Mouse (Mus musculus) lung, postnatal 14 days (tissue): ENCODE results near the gene Cadps.

Experiments
- DNase-seq: peaks from one replicate; pipeline ENCODE4 v3.0.0; 2021

Cadps gene

DNA sequence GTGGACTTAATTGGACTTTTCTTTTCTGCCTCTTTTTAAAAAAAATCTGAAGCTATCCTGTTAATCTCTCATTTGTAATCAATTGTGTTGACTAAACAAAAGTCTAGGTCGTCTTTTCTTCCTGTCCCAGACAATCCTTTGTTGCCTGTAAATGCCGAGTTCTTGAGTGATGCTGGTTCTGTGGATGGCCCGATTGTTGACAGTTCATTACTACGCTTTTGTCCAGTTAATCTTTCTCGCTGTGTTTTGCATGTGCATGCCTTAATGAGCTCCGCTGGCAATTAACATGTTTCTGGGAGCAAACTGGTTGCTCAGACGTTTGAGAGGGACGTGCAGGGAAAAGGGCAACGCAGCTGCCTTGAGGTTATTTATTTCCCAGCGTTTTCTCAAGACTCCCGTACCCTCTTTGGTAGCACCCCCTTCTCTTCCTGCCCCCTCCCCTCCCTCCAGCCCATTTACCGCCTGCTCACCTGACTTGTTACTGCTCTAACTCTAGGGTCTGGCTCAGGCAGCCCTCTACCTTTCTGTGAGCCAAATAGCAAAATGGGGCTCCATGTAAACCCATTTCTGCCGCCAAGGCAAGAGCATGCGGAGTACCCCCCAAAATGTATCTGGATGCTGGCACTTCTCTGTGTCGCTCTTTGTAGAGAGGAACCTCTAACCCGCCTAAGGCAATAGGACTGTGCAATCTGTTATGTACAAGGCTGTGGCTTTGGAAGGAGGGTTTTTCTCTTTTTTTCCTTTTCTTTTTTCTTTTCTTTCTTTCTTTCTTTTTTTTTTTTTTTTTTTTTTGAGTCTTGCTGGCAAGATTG, 484.7 kb downstream of the Cadps start:
- no peak for DNase-seq

DNA sequence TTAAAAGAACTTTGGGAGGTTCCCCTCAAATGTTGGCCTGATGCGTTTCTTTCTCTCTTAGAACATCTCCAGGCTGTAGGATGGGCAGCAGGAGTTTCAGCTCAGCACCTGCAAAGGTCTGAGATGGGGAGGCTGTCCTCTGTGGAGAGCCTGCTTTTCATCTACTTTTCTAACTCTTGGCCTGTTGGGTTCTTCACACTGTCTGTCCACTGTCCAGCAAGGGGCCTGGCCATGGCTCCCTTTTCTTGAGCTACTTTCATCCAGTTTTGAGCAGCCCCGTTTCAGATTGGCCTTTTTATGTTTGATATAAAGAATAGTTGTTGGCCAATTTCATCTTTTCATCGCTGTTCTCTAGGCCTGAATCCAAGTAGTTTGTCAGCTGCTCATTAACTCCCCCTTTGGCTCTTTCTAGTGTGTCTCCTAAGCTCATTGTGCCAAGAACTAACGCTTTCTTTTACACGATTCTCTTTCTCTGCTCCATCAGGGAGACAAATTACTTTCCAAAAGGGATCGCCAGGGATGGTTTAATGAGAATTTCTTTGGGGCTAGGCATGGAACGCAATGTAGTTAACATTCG, 485.4 kb downstream of the Cadps start:
- DNase-seq: no peak

DNA sequence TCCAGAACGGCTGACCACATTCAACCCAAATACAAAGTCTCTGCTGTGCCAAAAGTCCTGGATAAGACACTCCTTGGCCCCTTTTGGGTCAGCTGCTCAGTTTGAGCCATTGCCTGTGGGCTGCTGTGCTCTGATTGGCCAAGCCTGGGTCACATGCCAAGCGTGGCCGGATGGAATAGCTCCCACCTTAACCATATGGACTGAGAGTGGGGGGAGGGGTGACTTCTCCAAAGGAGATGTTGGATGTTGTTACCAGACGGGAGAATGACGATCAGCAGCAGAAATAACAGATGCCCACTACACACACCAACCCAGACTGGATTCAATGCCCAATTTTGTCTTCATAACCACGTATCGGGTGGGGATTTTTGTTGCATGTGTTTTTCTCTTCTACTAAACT, 488.0 kb downstream of the Cadps start:
- DNase-seq: no peak

DNA sequence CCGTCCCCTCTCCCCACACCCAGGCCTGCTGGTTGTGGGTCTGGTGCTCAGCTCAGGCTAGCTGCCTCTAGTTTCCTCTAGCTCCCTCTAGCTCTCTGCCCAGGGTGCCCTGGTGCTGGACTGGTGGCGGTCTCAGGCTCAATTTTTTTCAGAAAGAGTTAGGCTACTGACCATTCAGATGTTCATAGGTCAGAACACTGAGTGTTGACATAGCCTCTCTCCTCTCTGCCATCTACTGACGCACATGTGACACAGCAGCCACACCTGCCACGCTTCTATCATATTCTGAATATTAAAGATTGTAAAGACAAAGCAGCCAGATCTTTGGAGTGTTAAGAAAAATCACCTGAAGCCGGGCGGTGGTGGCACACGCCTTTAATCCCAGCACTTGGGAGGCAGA, 489.3 kb downstream of the Cadps start:
- DNase-seq: no peak
